Mouse (Mus musculus) neural tube, embryonic 13.5 days (tissue): Measurements from ENCODE around the gene Prkn. TPM values are rescaled to one million over a fixed set of nuclear protein-coding genes. Genes with fewer than 3 reads are reported as not detected.

Experiments
- ATAC-seq: fragments of 200-750 bp; cut with Nextera tagmentation; 2 replicates; pipeline ENCODE4 v1.8.0; 2017; ENCODE audit warnings: low read depth, mild to moderate bottlenecking, moderate TSS enrichment, moderate library complexity
- H3K27ac ChIP-seq: fragments of 300-500 bp; sonication (generic); replicated peaks from 2 replicates; pipeline ENCODE4 v1.5.1; 2015; ENCODE audit warnings: moderate library complexity, mild to moderate bottlenecking, inconsistent platforms
- H3K27me3 ChIP-seq: fragments of 300-500 bp; sonication (generic); 2 replicates; pipeline ENCODE4 v1.6.1; 2015; ENCODE audit warnings: mild to moderate bottlenecking, inconsistent platforms
- H3K36me3 ChIP-seq: fragments of 300-500 bp; sonication (generic); 2 replicates; pipeline ENCODE4 v1.6.1; 2015; ENCODE audit warnings: mild to moderate bottlenecking, inconsistent platforms
- H3K4me1 ChIP-seq: fragments of 300-500 bp; sonication (generic); replicated peaks from 2 replicates; pipeline ENCODE4 v1.6.1; 2015; ENCODE audit warnings: inconsistent platforms
- H3K4me2 ChIP-seq: fragments of 300-500 bp; sonication (generic); 2 replicates; pipeline ENCODE4 v1.6.1; 2015; ENCODE audit warnings: inconsistent platforms, mild to moderate bottlenecking, moderate library complexity
- H3K4me3 ChIP-seq: fragments of 300-500 bp; sonication (generic); 2 replicates; pipeline ENCODE4 v1.5.1; 2015; ENCODE audit warnings: mild to moderate bottlenecking, inconsistent platforms
- H3K9ac ChIP-seq: fragments of 300-500 bp; sonication (generic); 2 replicates; pipeline ENCODE4 v1.6.1; 2015; ENCODE audit warnings: moderate library complexity, mild to moderate bottlenecking, inconsistent platforms
- H3K9me3 ChIP-seq: fragments of 300-500 bp; sonication (generic); 2 replicates; pipeline ENCODE4 v1.6.1; 2016; ENCODE audit warnings: inconsistent platforms
- WGBS: fragments of 180-500 bp; shearing (Covaris S2); methylation state at CpG from one replicate; pipeline ENCODE4 v1.1.7; 2015; 5-methylcytosine and 5-hydroxymethylcytosine counted together
- polyA plus RNA-seq: library from polyadenylated mRNA; unstranded; fragments of >200 nt; fragmentation: Nextera tagmentation; extraction: Ambion mirVana; gene quantifications from 2 replicates; pipeline ENCODE4 v1.2.1, GENCODE M21; 2015

Prkn gene
- polyA plus RNA-seq, 1 experiment from 2014 or later: 3.6 TPM

GRCm38 (mm10) chr17:11861178-11861577 is 1021.0 kb downstream of the Prkn start:
- 91% methylated on average over 6 of the region's 6 CpGs for WGBS
- Histone ChIP-seq H3K36me3 (no peaks in the 10 kb centered on the region), H3K4me3 (no peak overlapping the region), H3K4me1 (no peaks in the 10 kb centered on the region), H3K9ac (no peak overlapping the region), H3K4me2 (no peak overlapping the region), H3K9me3 (no peaks in the 10 kb centered on the region), H3K27me3 (no peaks in the 10 kb centered on the region), H3K27ac (no peak overlapping the region)
- no peak for ATAC-seq

- no peak for ATAC-seq
- no peak overlapping the region for H3K4me3 ChIP-seq
- H3K27me3 ChIP-seq: no peaks in the 10 kb centered on the region
- 89% methylated on average over 2 of the region's 2 CpGs for WGBS
- no peaks in the 10 kb centered on the region for H3K4me1 ChIP-seq
- no peaks in the 10 kb centered on the region for H3K36me3 ChIP-seq
- H3K4me2 ChIP-seq: no peak overlapping the region
- no peak overlapping the region for H3K27ac ChIP-seq
- H3K9me3 ChIP-seq: no peaks in the 10 kb centered on the region
- no peak overlapping the region for H3K9ac ChIP-seq
Measured at GRCm38 (mm10) chr17:11862360-11862759, 1022.2 kb downstream of the Prkn start.

- H3K27ac ChIP-seq: no peak overlapping the region
- no peak overlapping the region for H3K4me3 ChIP-seq
- WGBS: 90% methylated on average over 11 of the region's 11 CpGs
- H3K27me3 ChIP-seq: no peaks in the 10 kb centered on the region
- no peaks in the 10 kb centered on the region for H3K4me1 ChIP-seq
- no peak for ATAC-seq
- no peaks in the 10 kb centered on the region for H3K36me3 ChIP-seq
- no peak overlapping the region for H3K9ac ChIP-seq
- H3K9me3 ChIP-seq: no peaks in the 10 kb centered on the region
- no peak overlapping the region for H3K4me2 ChIP-seq
Measured at GRCm38 (mm10) chr17:11863017-11863416, 1022.8 kb downstream of the Prkn start.

GRCm38 (mm10) chr17:11866231-11866630 is 1026.0 kb downstream of the Prkn start:
- Histone ChIP-seq H3K27me3 (no peaks in the 10 kb centered on the region; the same call in 1 of the 2 replicates), H3K9me3 (no peaks in the 10 kb centered on the region), H3K9ac (no peak overlapping the region), H3K4me1 (no peaks in the 10 kb centered on the region), H3K27ac (no peak overlapping the region), H3K4me3 (no peak overlapping the region), H3K4me2 (no peak overlapping the region), H3K36me3 (no peaks in the 10 kb centered on the region)
- no peak for ATAC-seq
- 69% methylated on average over 3 of the region's 3 CpGs for WGBS

- Histone ChIP-seq H3K27me3 (no peaks in the 10 kb centered on the region; the same call in 1 of the 2 replicates), H3K36me3 (no peaks in the 10 kb centered on the region), H3K27ac (no peak overlapping the region), H3K9ac (no peak overlapping the region), H3K4me3 (no peak overlapping the region), H3K4me1 (no peaks in the 10 kb centered on the region), H3K4me2 (no peak overlapping the region), H3K9me3 (no peaks in the 10 kb centered on the region)
- 53% methylated on average over 13 of the region's 13 CpGs for WGBS
- ATAC-seq: no peak
Measured at GRCm38 (mm10) chr17:11867334-11868095, 1027.3 kb downstream of the Prkn start.

- Histone ChIP-seq H3K9me3 (no peaks in the 10 kb centered on the region), H3K27me3 (no peaks in the 10 kb centered on the region; the same call in 1 of the 2 replicates), H3K4me3 (no peak overlapping the region), H3K27ac (no peak overlapping the region), H3K9ac (no peak overlapping the region), H3K4me2 (no peak overlapping the region), H3K36me3 (no peaks in the 10 kb centered on the region), H3K4me1 (no peaks in the 10 kb centered on the region)
- WGBS: 87% methylated on average over 10 of the region's 10 CpGs
- no peak for ATAC-seq
Measured at GRCm38 (mm10) chr17:11870546-11870945, 1030.4 kb downstream of the Prkn start.

- no peak for ATAC-seq
- WGBS: 78% methylated on average over 2 of the region's 2 CpGs
- no peak overlapping the region for H3K4me3 ChIP-seq
- no peaks in the 10 kb centered on the region for H3K36me3 ChIP-seq
- H3K9me3 ChIP-seq: no peaks in the 10 kb centered on the region
- H3K4me1 ChIP-seq: no peaks in the 10 kb centered on the region
- no peak overlapping the region for H3K4me2 ChIP-seq
- no peaks in the 10 kb centered on the region for H3K27me3 ChIP-seq
- H3K9ac ChIP-seq: no peak overlapping the region
- no peak overlapping the region for H3K27ac ChIP-seq
Measured at GRCm38 (mm10) chr17:11876240-11876639, 1036.1 kb downstream of the Prkn start.

- Histone ChIP-seq H3K27me3 (no peaks in the 10 kb centered on the region), H3K27ac (no peak overlapping the region), H3K4me3 (no peak overlapping the region), H3K9me3 (no peaks in the 10 kb centered on the region), H3K9ac (no peak overlapping the region), H3K4me2 (no peak overlapping the region), H3K36me3 (no peaks in the 10 kb centered on the region), H3K4me1 (no peaks in the 10 kb centered on the region)
- no peak for ATAC-seq
- WGBS: 84% methylated on average over 5 of the region's 5 CpGs
Measured at GRCm38 (mm10) chr17:11881110-11881820, 1041.1 kb downstream of the Prkn start.

- no peak for ATAC-seq
Measured at GRCm38 (mm10) chr17:11885601-11886000, 1045.4 kb downstream of the Prkn start.

GRCm38 (mm10) chr17:11886963-11887362 is 1046.8 kb downstream of the Prkn start:
- Histone ChIP-seq H3K9me3 (no peaks in the 10 kb centered on the region), H3K4me1 (0 out of 2 replicates have a peak, but pooled peaks cover 2% of the 10 kb centered on the region), H3K27ac (no peak overlapping the region), H3K27me3 (no peaks in the 10 kb centered on the region), H3K4me2 (no peak overlapping the region), H3K4me3 (no peak overlapping the region), H3K36me3 (no peaks in the 10 kb centered on the region), H3K9ac (no peak overlapping the region)
- WGBS: 88% methylated on average over 4 of the region's 4 CpGs
- ATAC-seq: no peak

More at GRCm38 (mm10) chr17:11885601-11886000, 1045.4 kb downstream of the Prkn start:
- H3K9me3 ChIP-seq: no peaks in the 10 kb centered on the region
- no peaks in the 10 kb centered on the region for H3K27me3 ChIP-seq
- H3K4me3 ChIP-seq: no peak overlapping the region
- no peak overlapping the region for H3K4me2 ChIP-seq
- H3K27ac ChIP-seq: no peak overlapping the region
- no peak overlapping the region for H3K9ac ChIP-seq
- H3K4me1 ChIP-seq: 0 out of 2 replicates have a peak, but pooled peaks cover 2% of the 10 kb centered on the region
- no peaks in the 10 kb centered on the region for H3K36me3 ChIP-seq
- WGBS: 86% methylated on average over 6 of the region's 6 CpGs

GRCm38 (mm10) chr17:11887591-11888205 is 1047.5 kb downstream of the Prkn start:
- Histone ChIP-seq H3K36me3 (no peaks in the 10 kb centered on the region), H3K4me2 (no peak overlapping the region), H3K4me3 (no peak overlapping the region), H3K9me3 (no peaks in the 10 kb centered on the region), H3K27me3 (no peaks in the 10 kb centered on the region), H3K9ac (no peak overlapping the region), H3K4me1 (0 out of 2 replicates have a peak, but pooled peaks cover 2% of the 10 kb centered on the region), H3K27ac (peak overlapping the region; percentile 59; the same call in 1 of the 2 replicates)
- 67% methylated on average over 12 of the region's 12 CpGs for WGBS
- no peak for ATAC-seq

- H3K27me3 ChIP-seq: no peaks in the 10 kb centered on the region
- H3K4me1 ChIP-seq: 0 out of 2 replicates have a peak, but pooled peaks cover 2% of the 10 kb centered on the region
- ATAC-seq: no peak
- 75% methylated on average over 5 of the region's 5 CpGs for WGBS
- 0 out of 2 replicates have a peak overlapping the region, but pooled peaks have one; percentile 33 for H3K27ac ChIP-seq
- no peak overlapping the region for H3K4me3 ChIP-seq
- H3K9ac ChIP-seq: no peak overlapping the region
- no peak overlapping the region for H3K4me2 ChIP-seq
- H3K36me3 ChIP-seq: no peaks in the 10 kb centered on the region
- H3K9me3 ChIP-seq: no peaks in the 10 kb centered on the region
Measured at GRCm38 (mm10) chr17:11888806-11889205, 1048.6 kb downstream of the Prkn start.
